Mouse (Mus musculus) liver, embryonic 16.5 days (tissue): Measurements from ENCODE around the gene Neurl1a. TPM values are rescaled to one million over a fixed set of nuclear protein-coding genes. Genes with fewer than 3 reads are reported as not detected.

Experiments
- ATAC-seq: fragments of 200-750 bp; cut with Nextera tagmentation; 2 replicates; pipeline ENCODE4 v1.8.0; 2017; ENCODE audit warnings: low read depth, mild to moderate bottlenecking, moderate number of reproducible peaks, moderate library complexity
- H3K27ac ChIP-seq: fragments of 300-500 bp; sonication (generic); 2 replicates; pipeline ENCODE4 v1.5.1; 2014; ENCODE audit warnings: mild to moderate bottlenecking, low read length
- H3K27me3 ChIP-seq: fragments of 300-500 bp; sonication (generic); 2 replicates; pipeline ENCODE4 v1.6.1; 2014; ENCODE audit warnings: low read depth, low read length, mixed read lengths; ENCODE audit not compliant: control insufficient read depth, insufficient read depth
- H3K36me3 ChIP-seq: fragments of 300-500 bp; sonication (generic); 2 replicates; pipeline ENCODE4 v1.6.1; 2014; ENCODE audit warnings: mild to moderate bottlenecking; ENCODE audit not compliant: control insufficient read depth, insufficient read depth
- H3K4me1 ChIP-seq: fragments of 300-500 bp; sonication (generic); 2 replicates; pipeline ENCODE4 v1.6.1; 2014; ENCODE audit warnings: low read depth, low read length, mixed read lengths; ENCODE audit not compliant: control insufficient read depth
- H3K4me2 ChIP-seq: fragments of 300-500 bp; sonication (generic); 2 replicates; pipeline ENCODE4 v1.6.1; 2014; ENCODE audit warnings: low read depth, low read length, mixed read lengths
- H3K4me3 ChIP-seq: fragments of 300-500 bp; sonication (generic); 2 replicates; pipeline ENCODE4 v1.5.1; 2014; ENCODE audit warnings: low read depth, mild to moderate bottlenecking, low read length
- H3K9ac ChIP-seq: fragments of 300-500 bp; sonication (generic); 2 replicates; pipeline ENCODE4 v1.6.1; 2014; ENCODE audit warnings: low read depth, low read length
- H3K9me3 ChIP-seq: fragments of 300-500 bp; sonication (generic); replicated peaks from 2 replicates; pipeline ENCODE4 v1.6.1; 2016; ENCODE audit warnings: low read length; ENCODE audit not compliant: control insufficient read depth
- WGBS: fragments of 180-500 bp; shearing (Covaris S2); extraction: QIAGEN DNeasy Blood & Tissue Kit; methylation state at CpG from one replicate; pipeline ENCODE4 v1.1.7; 2014; ENCODE audit not compliant: insufficient replicate concordance; 5-methylcytosine and 5-hydroxymethylcytosine counted together
- polyA plus RNA-seq: library from polyadenylated mRNA; unstranded; fragments of >200 nt; fragmentation: Nextera tagmentation; extraction: Ambion mirVana; gene quantifications from 2 replicates; pipeline ENCODE4 v1.2.1, GENCODE M21; 2015

The Neurl1a gene
- polyA plus RNA-seq, 1 experiment from 2014 or later, result 0.92 TPM

- H3K27ac ChIP-seq, result no peak overlapping the region
- 21% methylated on average over 1 of the region's 1 CpGs for WGBS
- H3K9me3 ChIP-seq, result no peaks in the 10 kb centered on the region
- no peak overlapping the region for H3K4me3 ChIP-seq
- H3K4me2 ChIP-seq, result no peak overlapping the region
- H3K27me3 ChIP-seq, result no peaks in the 10 kb centered on the region
- no peaks in the 10 kb centered on the region for H3K4me1 ChIP-seq
- H3K36me3 ChIP-seq, result no peaks in the 10 kb centered on the region
- no peak for ATAC-seq
- no peak overlapping the region for H3K9ac ChIP-seq
Measured at GRCm38 (mm10) chr19:47213470-47213869, 34.9 kb downstream of the Neurl1a start.

- Histone ChIP-seq H3K4me1 (peaks cover 5% of the 10 kb centered on the region), H3K9ac (no peak overlapping the region), H3K36me3 (no peaks in the 10 kb centered on the region), H3K4me3 (no peak overlapping the region), H3K27ac (no peak overlapping the region), H3K4me2 (no peak overlapping the region), H3K9me3 (no peaks in the 10 kb centered on the region), H3K27me3 (no peaks in the 10 kb centered on the region)
- ATAC-seq, result no peak
- WGBS, result 60% methylated on average over 5 of the region's 5 CpGs
Measured at GRCm38 (mm10) chr19:47216766-47217165, 38.1 kb downstream of the Neurl1a start.

GRCm38 (mm10) chr19:47219622-47220021, 41.0 kb downstream of the Neurl1a start:
- Histone ChIP-seq H3K27ac (no peak overlapping the region), H3K4me1 (peaks cover 5% of the 10 kb centered on the region), H3K27me3 (no peaks in the 10 kb centered on the region), H3K4me3 (no peak overlapping the region), H3K4me2 (no peak overlapping the region), H3K9ac (no peak overlapping the region), H3K9me3 (no peaks in the 10 kb centered on the region), H3K36me3 (no peaks in the 10 kb centered on the region)
- WGBS, result 43% methylated on average over 4 of the region's 4 CpGs
- no peak for ATAC-seq

- Histone ChIP-seq H3K27me3 (no peaks in the 10 kb centered on the region), H3K4me2 (no peak overlapping the region), H3K4me1 (peaks cover 5% of the 10 kb centered on the region), H3K9me3 (no peaks in the 10 kb centered on the region), H3K9ac (no peak overlapping the region), H3K27ac (no peak overlapping the region), H3K36me3 (no peaks in the 10 kb centered on the region), H3K4me3 (no peak overlapping the region)
- ATAC-seq, result peak; percentile 72
- 63% methylated on average over 2 of the region's 2 CpGs for WGBS
Measured at GRCm38 (mm10) chr19:47220232-47220631, 41.6 kb downstream of the Neurl1a start.

DNA sequence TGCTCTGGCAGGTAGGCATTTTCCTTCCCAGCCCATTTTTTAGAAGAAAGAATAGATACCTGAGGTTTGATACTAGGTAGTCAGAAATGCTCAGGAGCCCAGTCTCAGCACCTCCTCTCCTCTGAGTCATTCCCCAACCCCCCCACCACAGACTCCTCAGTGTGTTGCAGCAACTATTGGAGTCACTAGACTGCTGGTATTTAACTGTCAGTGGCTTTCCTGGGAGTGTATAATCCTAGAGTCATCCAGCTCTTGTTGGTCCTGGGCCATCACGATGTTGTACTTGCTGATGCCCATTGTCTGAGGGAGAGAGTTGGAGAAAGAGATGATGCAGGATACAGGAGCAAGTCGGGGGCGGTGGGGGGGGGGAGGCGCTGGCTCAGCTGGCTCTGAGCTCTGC, 42.4 kb downstream of the Neurl1a start:
- no peak for ATAC-seq
- WGBS, result 68% methylated on average over 4 of the region's 4 CpGs

GRCm38 (mm10) chr19:47221500-47222153, 43.0 kb downstream of the Neurl1a start:
- Histone ChIP-seq H3K4me3 (no peak overlapping the region), H3K27me3 (no peaks in the 10 kb centered on the region), H3K9me3 (no peaks in the 10 kb centered on the region), H3K36me3 (no peaks in the 10 kb centered on the region), H3K9ac (no peak overlapping the region), H3K27ac (no peak overlapping the region), H3K4me1 (peaks cover 5% of the 10 kb centered on the region), H3K4me2 (no peak overlapping the region)
- ATAC-seq, result no peak
- WGBS, result 62% methylated on average over 7 of the region's 7 CpGs

More for the DNA sequence above, 42.4 kb downstream of the Neurl1a start:
- no peaks in the 10 kb centered on the region for H3K9me3 ChIP-seq
- no peaks in the 10 kb centered on the region for H3K27me3 ChIP-seq
- H3K4me2 ChIP-seq, result no peak overlapping the region
- H3K36me3 ChIP-seq, result no peaks in the 10 kb centered on the region
- no peak overlapping the region for H3K9ac ChIP-seq
- no peak overlapping the region for H3K27ac ChIP-seq
- no peak overlapping the region for H3K4me3 ChIP-seq
- peaks cover 5% of the 10 kb centered on the region for H3K4me1 ChIP-seq

DNA sequence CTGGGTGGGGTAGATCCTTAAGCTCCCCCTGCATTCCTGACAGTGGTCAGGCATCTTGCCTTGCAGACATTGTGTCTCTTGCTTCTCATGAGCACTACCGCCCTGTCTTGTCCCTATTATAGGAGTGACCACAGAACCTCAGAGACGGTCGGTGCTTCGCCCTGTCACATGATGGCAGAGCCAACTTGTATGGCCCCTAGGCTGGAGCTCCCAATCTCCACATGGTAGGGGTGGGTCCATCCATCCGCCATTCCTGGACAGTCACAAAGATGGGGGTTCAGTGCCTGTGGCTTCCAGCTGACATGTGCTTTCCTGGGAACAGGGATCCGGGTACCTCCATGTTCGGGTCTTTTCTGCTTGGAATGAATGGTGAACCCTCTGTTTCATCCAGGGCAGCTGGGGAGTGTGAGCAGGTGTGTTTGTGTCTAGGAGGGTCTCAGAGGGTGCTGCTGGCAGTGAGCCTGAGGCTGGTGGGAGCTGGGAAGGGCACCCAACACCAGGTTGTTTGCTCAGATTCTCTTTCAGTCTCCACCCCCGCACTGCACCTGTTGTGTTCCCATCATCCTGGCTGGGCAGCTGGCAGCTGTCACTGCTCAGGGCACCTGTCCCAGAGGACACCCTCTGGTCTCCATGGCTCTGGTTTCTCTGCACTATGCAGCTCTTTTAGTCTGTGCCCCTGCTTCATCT, 43.7 kb downstream of the Neurl1a start:
- Histone ChIP-seq H3K4me3 (no peak overlapping the region), H3K9ac (no peak overlapping the region), H3K27me3 (no peaks in the 10 kb centered on the region), H3K4me2 (no peak overlapping the region), H3K4me1 (peaks cover 5% of the 10 kb centered on the region), H3K27ac (no peak overlapping the region), H3K9me3 (no peaks in the 10 kb centered on the region), H3K36me3 (no peaks in the 10 kb centered on the region)
- no peak for ATAC-seq
- WGBS, result 62% methylated on average over 8 of the region's 8 CpGs

DNA sequence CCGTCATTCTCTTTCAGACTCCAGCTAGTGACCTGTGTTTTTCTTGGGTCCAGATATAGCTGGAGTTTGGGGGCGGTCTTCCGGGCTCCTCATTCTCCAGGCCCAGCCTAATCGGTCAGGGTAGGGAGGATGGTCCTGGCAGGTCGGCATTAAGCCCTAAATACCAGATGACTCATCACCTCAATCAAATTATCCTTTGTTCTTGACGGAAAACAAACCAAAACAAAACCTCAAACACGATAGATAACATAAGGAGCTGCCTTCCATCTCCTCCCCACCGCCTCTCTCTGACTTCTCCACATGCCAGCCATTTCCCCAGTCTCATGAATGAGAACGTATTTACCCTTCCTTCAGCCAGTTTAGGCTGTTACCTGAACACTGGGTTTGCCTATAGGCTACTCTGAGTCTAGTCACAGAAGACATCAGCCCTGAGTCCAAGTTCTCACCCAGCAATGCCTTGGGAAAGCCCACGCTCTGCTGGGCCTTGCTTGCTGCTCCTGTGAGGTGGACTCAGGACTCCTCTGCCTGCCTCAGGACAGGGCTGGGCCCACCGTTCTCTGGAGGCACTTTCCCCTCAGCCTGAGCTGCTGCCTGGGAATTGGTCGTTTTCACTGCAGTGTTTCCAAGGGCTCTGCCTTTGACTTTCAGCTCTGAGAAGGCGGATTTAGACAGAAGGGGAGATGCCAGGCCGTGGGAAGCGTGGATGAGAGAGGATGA, 44.4 kb downstream of the Neurl1a start:
- no peaks in the 10 kb centered on the region for H3K9me3 ChIP-seq

DNA sequence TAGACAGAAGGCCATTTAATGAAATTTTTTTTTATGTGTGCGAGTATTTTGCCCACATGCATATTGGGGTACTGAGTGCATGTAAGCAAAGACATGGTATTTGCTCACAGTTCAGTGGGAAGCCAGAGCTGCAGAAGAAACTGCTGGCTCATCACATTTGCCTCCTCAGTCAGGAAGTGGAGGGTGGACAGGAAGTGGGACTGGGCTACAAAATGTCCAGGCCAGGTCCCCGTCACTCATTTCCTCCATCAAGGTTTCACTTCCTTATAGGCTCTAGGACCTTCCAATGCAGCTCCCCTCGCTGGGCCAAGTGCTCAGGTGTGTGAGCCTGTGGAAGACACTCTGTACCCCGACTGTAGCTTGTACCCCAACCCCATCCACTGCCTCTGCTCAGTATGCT, 46.1 kb downstream of the Neurl1a start:
- peak; percentile 38; the same call in 1 of the 2 replicates for ATAC-seq
- Histone ChIP-seq H3K27ac (no peak overlapping the region), H3K4me2 (no peak overlapping the region), H3K9me3 (no peaks in the 10 kb centered on the region), H3K36me3 (no peaks in the 10 kb centered on the region), H3K9ac (no peak overlapping the region), H3K27me3 (no peaks in the 10 kb centered on the region), H3K4me3 (no peak overlapping the region), H3K4me1 (peaks cover 5% of the 10 kb centered on the region)
- 39% methylated on average over 4 of the region's 4 CpGs for WGBS

More for the DNA sequence above, 44.4 kb downstream of the Neurl1a start:
- H3K4me2 ChIP-seq, result no peak overlapping the region
- H3K4me3 ChIP-seq, result no peak overlapping the region
- no peaks in the 10 kb centered on the region for H3K36me3 ChIP-seq
- 54% methylated on average over 15 of the region's 15 CpGs for WGBS
- no peak overlapping the region for H3K9ac ChIP-seq
- H3K27me3 ChIP-seq, result no peaks in the 10 kb centered on the region
- H3K4me1 ChIP-seq, result peaks cover 5% of the 10 kb centered on the region
- ATAC-seq, result no peak
- H3K27ac ChIP-seq, result no peak overlapping the region
